Mouse (Mus musculus) midbrain, embryonic 14.5 days (tissue): ENCODE data around the gene Emx1. TPM values are rescaled to one million over a fixed set of nuclear protein-coding genes. Genes with fewer than 3 reads are reported as not detected.
A peak's percentile ranks its signal among the peaks of the same experiment; 100 is the strongest.

Experiments
- ATAC-seq: fragments of 200-750 bp; cut with Nextera tagmentation; 2 replicates; pipeline ENCODE4 v1.8.0; 2017; ENCODE audit warnings: moderate number of reproducible peaks, moderate library complexity; ENCODE audit not compliant: low FRiP score, low TSS enrichment
- DNase-seq: peaks from one replicate; pipeline ENCODE4 v3.0.0-alpha.2; 2015
- H3K27ac ChIP-seq: fragments of 300-500 bp; sonication (generic); replicated peaks from 2 replicates; pipeline ENCODE4 v1.5.1; 2014; ENCODE audit warnings: mild to moderate bottlenecking, low read depth, low read length, moderate library complexity
- H3K27me3 ChIP-seq: fragments of 300-500 bp; sonication (generic); 2 replicates; pipeline ENCODE4 v1.6.1; 2014; ENCODE audit warnings: low read length, control low read depth, mixed read lengths; ENCODE audit not compliant: control insufficient read depth, insufficient read depth
- H3K36me3 ChIP-seq: fragments of 300-500 bp; sonication (generic); 2 replicates; pipeline ENCODE4 v1.6.1; 2014; ENCODE audit warnings: low read length, control low read depth; ENCODE audit not compliant: control insufficient read depth, insufficient read depth
- H3K4me1 ChIP-seq: fragments of 300-500 bp; sonication (generic); 2 replicates; pipeline ENCODE4 v1.6.1; 2014; ENCODE audit warnings: mild to moderate bottlenecking, antibody characterized with exemption, low read length, control low read depth; ENCODE audit not compliant: control insufficient read depth, insufficient read depth
- H3K4me2 ChIP-seq: fragments of 300-500 bp; sonication (generic); 2 replicates; pipeline ENCODE4 v1.6.1; 2014; ENCODE audit warnings: mild to moderate bottlenecking, low read length, moderate library complexity
- H3K4me3 ChIP-seq: fragments of 300-500 bp; sonication (generic); replicated peaks from 2 replicates; pipeline ENCODE4 v1.5.1; 2014; ENCODE audit warnings: low read depth, low read length
- H3K9ac ChIP-seq: fragments of 300-500 bp; sonication (generic); replicated peaks from 2 replicates; pipeline ENCODE4 v1.6.1; 2014; ENCODE audit warnings: mild to moderate bottlenecking, low read length, moderate library complexity
- H3K9me3 ChIP-seq: fragments of 300-500 bp; sonication (generic); 2 replicates; pipeline ENCODE4 v1.6.1; 2016; ENCODE audit warnings: low read length, control low read depth, mixed read lengths; ENCODE audit not compliant: control insufficient read depth
- WGBS: fragments of 180-500 bp; shearing (Covaris S2); extraction: QIAGEN DNeasy Blood & Tissue Kit; methylation state at CpG from one replicate; pipeline ENCODE4 v1.1.7; 2014; 5-methylcytosine and 5-hydroxymethylcytosine counted together
- polyA plus RNA-seq: library from polyadenylated mRNA; unstranded; fragments of >200 nt; fragmentation: Nextera tagmentation; extraction: Ambion mirVana; gene quantifications from 2 replicates; pipeline ENCODE4 v1.2.1, GENCODE M21; 2014

Emx1 gene
- polyA plus RNA-seq, 1 experiment from 2014 or later: 1.1 TPM

GRCm38 (mm10) chr6:85186033-85186743 lies 1.1 kb upstream of the Emx1 start:
- ATAC-seq (no peak), DNase-seq (peak; percentile 31)
- H3K4me3 ChIP-seq: peak overlapping the region; percentile 37; the same call in 1 of the 2 replicates
- H3K4me1 ChIP-seq: peaks cover 22% of the 10 kb centered on the region; the same call in 1 of the 2 replicates
- no peak overlapping the region for H3K9ac ChIP-seq
- H3K9me3 ChIP-seq: no peaks in the 10 kb centered on the region
- 2% methylated on average over 33 of the region's 33 CpGs for WGBS
- no peaks in the 10 kb centered on the region for H3K36me3 ChIP-seq
- peak overlapping the region; percentile 70; the same call in 1 of the 2 replicates for H3K4me2 ChIP-seq
- no peak overlapping the region for H3K27ac ChIP-seq
- H3K27me3 ChIP-seq: peaks cover 63% of the 10 kb centered on the region

DNA sequence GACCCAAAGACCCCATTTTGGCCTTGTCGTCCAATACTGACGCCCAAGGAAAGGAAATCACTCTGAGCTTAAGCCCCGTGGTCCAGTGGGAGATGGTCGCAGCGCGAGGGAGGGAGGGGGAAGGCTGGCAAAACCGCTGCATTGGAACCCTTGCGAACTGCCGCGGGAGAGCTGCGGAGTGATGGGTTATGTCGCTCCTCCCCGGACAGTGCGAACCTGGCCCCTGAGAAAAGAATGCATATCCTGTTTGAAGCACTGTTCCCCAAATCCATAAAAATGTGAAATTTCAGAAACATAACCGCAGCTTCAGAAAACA lies 536 bp upstream of the Emx1 start:
- DNase-seq (peak; percentile 23), ATAC-seq (no peak)
- Histone ChIP-seq H3K27me3 (peaks cover 68% of the 10 kb centered on the region), H3K4me1 (peaks cover 22% of the 10 kb centered on the region; the same call in 1 of the 2 replicates), H3K27ac (no peak overlapping the region), H3K9me3 (no peaks in the 10 kb centered on the region), H3K36me3 (no peaks in the 10 kb centered on the region), H3K4me3 (peak overlapping the region; percentile 37; the same call in 1 of the 2 replicates), H3K9ac (no peak overlapping the region), H3K4me2 (peak overlapping the region; percentile 70)
- 1% methylated on average over 15 of the region's 15 CpGs for WGBS

GRCm38 (mm10) chr6:85188256-85189110 lies 1.2 kb downstream of the Emx1 start:
- ATAC-seq: no peak
- Histone ChIP-seq H3K9me3 (no peaks in the 10 kb centered on the region), H3K4me3 (peak overlapping the region; percentile 37), H3K27ac (no peak overlapping the region), H3K9ac (peak overlapping the region; percentile 26; the same call in 1 of the 2 replicates), H3K4me1 (peaks cover 22% of the 10 kb centered on the region; the same call in 1 of the 2 replicates), H3K27me3 (peaks cover 86% of the 10 kb centered on the region), H3K36me3 (no peaks in the 10 kb centered on the region), H3K4me2 (peak overlapping the region; percentile 70)
- WGBS: 1% methylated on average over 39 of the region's 39 CpGs
- peak; percentile 29 for DNase-seq

- Histone ChIP-seq H3K4me1 (peaks cover 25% of the 10 kb centered on the region; the same call in 1 of the 2 replicates), H3K4me2 (no peak overlapping the region), H3K27me3 (peaks cover 90% of the 10 kb centered on the region), H3K9me3 (no peaks in the 10 kb centered on the region), H3K36me3 (no peaks in the 10 kb centered on the region), H3K4me3 (no peak overlapping the region), H3K27ac (no peak overlapping the region), H3K9ac (no peak overlapping the region)
- ATAC-seq: no peak
- DNase-seq: peak; percentile 40
- WGBS: 4% methylated on average over 14 of the region's 14 CpGs
Observed at GRCm38 (mm10) chr6:85189361-85189760, 2.1 kb downstream of the Emx1 start.

DNA sequence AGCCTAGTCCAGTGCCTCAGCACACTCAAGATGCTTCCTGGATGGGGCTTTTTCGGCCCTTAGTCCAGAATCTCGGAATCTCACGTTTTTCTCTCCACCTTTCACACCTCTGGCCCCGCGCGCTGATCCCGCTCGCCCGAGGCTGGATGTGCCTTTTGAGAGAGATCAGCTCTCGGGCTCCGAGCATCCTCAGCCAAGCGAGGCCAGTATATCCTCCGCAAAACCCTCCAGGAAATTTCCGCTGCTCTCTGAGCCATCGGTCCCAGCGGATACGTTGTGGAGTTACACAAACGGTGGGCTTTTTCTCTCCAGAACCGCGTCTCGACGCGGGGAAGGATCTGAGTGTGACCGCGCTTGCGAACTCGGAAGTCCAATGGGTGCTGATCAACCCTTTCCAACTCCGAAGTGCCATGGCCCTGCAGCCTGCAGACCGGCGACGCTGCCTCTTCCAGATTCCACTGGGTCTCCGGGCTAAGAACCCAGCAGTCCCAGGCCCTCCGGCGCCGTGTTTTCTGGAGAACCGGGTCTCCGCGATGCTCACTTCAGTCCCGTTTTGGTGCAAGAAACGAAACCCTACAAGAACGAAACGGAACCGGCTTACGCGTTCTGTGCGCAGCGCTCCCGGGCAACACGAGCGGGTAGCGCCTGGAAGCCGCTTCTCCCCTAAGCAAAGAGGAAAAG lies 2.8 kb downstream of the Emx1 start:
- H3K4me3 ChIP-seq: peak overlapping the region; percentile 21
- ATAC-seq (no peak), DNase-seq (peak; percentile 62)
- no peaks in the 10 kb centered on the region for H3K9me3 ChIP-seq
- H3K27me3 ChIP-seq: peaks cover 93% of the 10 kb centered on the region
- under 1% methylated on average over 52 of the region's 52 CpGs for WGBS
- H3K36me3 ChIP-seq: no peaks in the 10 kb centered on the region
- H3K9ac ChIP-seq: no peak overlapping the region; the same call in 1 of the 2 replicates
- peaks cover 25% of the 10 kb centered on the region; the same call in 1 of the 2 replicates for H3K4me1 ChIP-seq
- H3K4me2 ChIP-seq: peak overlapping the region; percentile 44
- H3K27ac ChIP-seq: no peak overlapping the region

GRCm38 (mm10) chr6:85190671-85191070 lies 3.4 kb downstream of the Emx1 start:
- DNase-seq (peak; percentile 41), ATAC-seq (no peak)
- Histone ChIP-seq H3K27ac (no peak overlapping the region), H3K4me2 (peak overlapping the region; percentile 44), H3K9me3 (no peaks in the 10 kb centered on the region), H3K4me3 (peak overlapping the region; percentile 21), H3K27me3 (peaks cover 93% of the 10 kb centered on the region), H3K9ac (no peak overlapping the region), H3K4me1 (peaks cover 25% of the 10 kb centered on the region; the same call in 1 of the 2 replicates), H3K36me3 (no peaks in the 10 kb centered on the region)
- WGBS: 2% methylated on average over 13 of the region's 13 CpGs

DNA sequence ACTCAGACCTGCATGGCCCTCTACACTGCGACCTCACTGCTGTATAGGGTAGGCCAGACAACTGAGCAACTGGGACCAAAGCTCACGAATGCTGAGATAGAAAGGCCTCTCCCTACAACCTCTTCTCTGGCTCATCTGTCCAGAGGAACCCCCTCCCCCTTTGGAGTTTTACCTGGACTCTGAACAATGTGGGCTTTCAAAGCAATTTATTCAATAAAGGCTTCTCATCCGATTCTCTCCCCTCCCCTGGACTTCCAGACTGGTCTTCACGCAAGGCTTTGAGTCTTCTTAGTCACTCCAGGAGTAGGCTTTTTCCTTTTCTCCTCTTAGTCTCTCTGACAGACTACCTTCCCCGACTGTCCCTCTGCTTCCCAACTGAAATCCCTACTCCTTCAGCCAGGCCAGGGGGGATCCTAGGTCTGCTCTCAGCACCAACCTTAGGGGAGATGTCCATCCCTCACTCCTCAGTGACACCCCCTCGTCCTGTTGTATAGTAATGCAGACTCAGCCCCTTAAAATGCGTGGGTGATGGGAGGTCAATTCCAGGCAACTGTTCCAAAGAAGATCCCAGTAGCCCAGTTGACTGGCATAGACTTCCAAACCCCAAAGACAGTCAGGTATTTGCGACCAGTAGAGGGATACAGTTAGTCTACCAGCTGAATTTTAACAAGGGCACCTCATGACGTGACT lies 4.7 kb downstream of the Emx1 start:
- no peak overlapping the region for H3K9ac ChIP-seq
- H3K9me3 ChIP-seq: no peaks in the 10 kb centered on the region
- H3K4me1 ChIP-seq: peaks cover 17% of the 10 kb centered on the region; the same call in 1 of the 2 replicates
- no peaks in the 10 kb centered on the region for H3K36me3 ChIP-seq
- H3K4me2 ChIP-seq: no peak overlapping the region
- H3K4me3 ChIP-seq: no peak overlapping the region
- ATAC-seq (no peak), DNase-seq (no peak)
- H3K27me3 ChIP-seq: peaks cover 88% of the 10 kb centered on the region
- WGBS: 12% methylated on average over 9 of the region's 9 CpGs
- H3K27ac ChIP-seq: no peak overlapping the region
